Mouse (Mus musculus): ENCODE data around the gene Gm5447. TPM values are rescaled to one million over a fixed set of nuclear protein-coding genes. Genes with fewer than 3 reads are reported as not detected.

Gm5447 gene
- polyA plus RNA-seq, 1 experiment from 2014 or later = 0.08 TPM

DNA sequence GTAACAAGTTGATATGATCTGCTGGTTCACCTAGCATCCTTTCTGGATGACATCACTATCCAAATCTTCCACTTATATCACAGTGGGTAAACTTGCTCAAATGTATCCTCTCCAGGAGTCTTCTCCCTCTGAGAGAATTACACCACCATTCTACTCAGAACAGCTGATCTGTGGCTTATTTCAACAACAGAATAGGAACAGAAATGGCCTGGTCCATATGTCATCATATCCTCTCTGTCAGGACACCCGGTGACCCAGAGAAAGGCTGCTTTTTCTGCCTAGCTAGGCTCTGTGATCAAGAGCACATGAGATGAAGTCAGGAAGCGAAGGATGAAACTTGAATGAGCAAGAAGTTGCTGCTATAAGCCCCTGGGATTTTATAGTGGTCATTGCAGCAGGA lies 13.7 kb downstream of the Gm5447 start:
- no peak for ATAC-seq (ENCODE audit: insufficient number of reproducible peaks, low FRiP score, low TSS enrichment, low read depth)
- Histone ChIP-seq H3K9ac (no peak overlapping the region), H3K36me3 (no peaks in the 10 kb centered on the region), H3K27me3 (peaks cover 11% of the 10 kb centered on the region), H3K4me1 (peaks cover 13% of the 10 kb centered on the region), H3K9me3 (no peaks in the 10 kb centered on the region), H3K27ac (no peak overlapping the region), H3K4me3 (no peak overlapping the region), H3K4me2 (no peak overlapping the region)
- 84% methylated on average over 2 of the region's 2 CpGs for WGBS

DNA sequence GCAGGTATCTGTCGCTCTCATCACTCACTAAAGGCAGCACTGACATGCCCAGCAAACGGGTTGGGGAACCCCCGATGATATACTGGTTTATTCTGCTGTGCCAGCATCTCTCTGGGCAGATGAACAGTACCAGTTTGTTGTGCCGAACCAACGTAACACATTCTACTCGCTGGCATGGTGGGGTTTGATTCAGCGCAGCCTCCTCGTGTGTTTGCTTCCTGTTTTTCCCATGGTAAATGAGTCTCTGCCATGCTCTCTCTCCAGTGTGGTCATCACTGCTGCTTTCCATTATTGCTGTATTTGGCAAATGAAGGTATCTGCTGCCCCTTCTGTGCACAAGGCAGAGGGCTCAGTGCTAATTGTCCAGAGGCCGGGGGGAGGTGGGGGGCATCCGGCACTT lies 15.7 kb downstream of the Gm5447 start:
- no peak for ATAC-seq (ENCODE audit: insufficient number of reproducible peaks, low FRiP score, low TSS enrichment, low read depth)
- H3K4me1 ChIP-seq = peaks cover 13% of the 10 kb centered on the region
- no peak overlapping the region for H3K4me2 ChIP-seq

GRCm38 (mm10) chr13:30990233-30990632 lies 16.2 kb downstream of the Gm5447 start:
- Histone ChIP-seq H3K9ac (no peak overlapping the region), H3K9me3 (no peaks in the 10 kb centered on the region), H3K4me1 (peaks cover 13% of the 10 kb centered on the region), H3K4me3 (no peak overlapping the region), H3K27me3 (peaks cover 11% of the 10 kb centered on the region), H3K36me3 (no peaks in the 10 kb centered on the region), H3K27ac (no peak overlapping the region), H3K4me2 (no peak overlapping the region)
- whole genome bisulfite sequencing = 70% methylated on average over 9 of the region's 9 CpGs
- no peak for ATAC-seq (ENCODE audit: insufficient number of reproducible peaks, low FRiP score, low TSS enrichment, low read depth)

More for the DNA sequence above, 15.7 kb downstream of the Gm5447 start:
- 82% methylated on average over 10 of the region's 10 CpGs for WGBS
- peaks cover 11% of the 10 kb centered on the region for H3K27me3 ChIP-seq
- H3K9ac ChIP-seq = no peak overlapping the region
- no peak overlapping the region for H3K27ac ChIP-seq
- no peaks in the 10 kb centered on the region for H3K9me3 ChIP-seq
- H3K36me3 ChIP-seq = no peaks in the 10 kb centered on the region
- no peak overlapping the region for H3K4me3 ChIP-seq

GRCm38 (mm10) chr13:30993819-30994218 lies 19.8 kb downstream of the Gm5447 start:
- Histone ChIP-seq H3K9ac (no peak overlapping the region), H3K9me3 (no peaks in the 10 kb centered on the region), H3K27me3 (peaks cover 6% of the 10 kb centered on the region; the same call in 1 of the 2 replicates), H3K4me2 (no peak overlapping the region), H3K27ac (no peak overlapping the region), H3K36me3 (no peaks in the 10 kb centered on the region), H3K4me1 (no peaks in the 10 kb centered on the region), H3K4me3 (no peak overlapping the region)
- no peak for ATAC-seq (ENCODE audit: insufficient number of reproducible peaks, low FRiP score, low TSS enrichment, low read depth)
- 33% methylated on average over 3 of the region's 3 CpGs for WGBS

GRCm38 (mm10) chr13:30994249-30994858 lies 20.4 kb downstream of the Gm5447 start:
- H3K27ac ChIP-seq = no peak overlapping the region
- H3K4me1 ChIP-seq = no peaks in the 10 kb centered on the region
- no peaks in the 10 kb centered on the region for H3K36me3 ChIP-seq
- 71% methylated on average over 6 of the region's 6 CpGs for WGBS
- H3K4me3 ChIP-seq = no peak overlapping the region
- peaks cover 6% of the 10 kb centered on the region; the same call in 1 of the 2 replicates for H3K27me3 ChIP-seq
- no peak overlapping the region for H3K4me2 ChIP-seq
- ATAC-seq (ENCODE audit: insufficient number of reproducible peaks, low FRiP score, low TSS enrichment, low read depth) = no peak
- no peak overlapping the region for H3K9ac ChIP-seq
- no peaks in the 10 kb centered on the region for H3K9me3 ChIP-seq

- no peaks in the 10 kb centered on the region for H3K36me3 ChIP-seq
- WGBS = 75% methylated on average over 8 of the region's 8 CpGs
- no peaks in the 10 kb centered on the region for H3K9me3 ChIP-seq
- no peak overlapping the region for H3K27ac ChIP-seq
- H3K4me2 ChIP-seq = no peak overlapping the region
- H3K9ac ChIP-seq = no peak overlapping the region
- no peaks in the 10 kb centered on the region; the same call in 1 of the 2 replicates for H3K27me3 ChIP-seq
- ATAC-seq (ENCODE audit: insufficient number of reproducible peaks, low FRiP score, low TSS enrichment, low read depth) = no peak
- H3K4me3 ChIP-seq = no peak overlapping the region
- H3K4me1 ChIP-seq = no peaks in the 10 kb centered on the region
Measured at GRCm38 (mm10) chr13:30997526-30998253, 23.7 kb downstream of the Gm5447 start.

DNA sequence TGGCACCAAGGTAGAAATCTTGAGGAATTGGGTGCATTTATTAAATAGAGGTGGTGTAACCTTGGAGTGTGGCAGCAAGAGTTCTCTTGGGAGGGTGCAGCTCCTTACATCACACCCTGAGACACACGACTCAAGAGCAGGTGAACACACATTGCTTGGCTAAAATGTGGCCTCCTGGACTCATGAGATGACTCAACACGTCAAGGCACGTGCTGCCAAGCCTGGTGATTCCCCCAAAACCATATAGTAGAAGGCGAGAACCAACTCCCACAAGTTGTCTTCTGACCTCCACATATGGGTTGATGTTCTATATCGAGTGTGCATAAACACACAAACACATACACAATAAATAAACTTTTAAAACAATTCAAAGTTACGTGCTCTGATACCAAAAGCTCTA lies 25.8 kb downstream of the Gm5447 start:
- Histone ChIP-seq H3K36me3 (no peaks in the 10 kb centered on the region), H3K27me3 (no peaks in the 10 kb centered on the region; the same call in 1 of the 2 replicates), H3K27ac (no peak overlapping the region), H3K9me3 (no peaks in the 10 kb centered on the region), H3K4me3 (no peak overlapping the region), H3K9ac (no peak overlapping the region), H3K4me2 (no peak overlapping the region), H3K4me1 (peaks cover 3% of the 10 kb centered on the region; the same call in 1 of the 2 replicates)
- ATAC-seq (ENCODE audit: insufficient number of reproducible peaks, low FRiP score, low TSS enrichment, low read depth) = no peak
- 78% methylated on average over 6 of the region's 6 CpGs for WGBS

DNA sequence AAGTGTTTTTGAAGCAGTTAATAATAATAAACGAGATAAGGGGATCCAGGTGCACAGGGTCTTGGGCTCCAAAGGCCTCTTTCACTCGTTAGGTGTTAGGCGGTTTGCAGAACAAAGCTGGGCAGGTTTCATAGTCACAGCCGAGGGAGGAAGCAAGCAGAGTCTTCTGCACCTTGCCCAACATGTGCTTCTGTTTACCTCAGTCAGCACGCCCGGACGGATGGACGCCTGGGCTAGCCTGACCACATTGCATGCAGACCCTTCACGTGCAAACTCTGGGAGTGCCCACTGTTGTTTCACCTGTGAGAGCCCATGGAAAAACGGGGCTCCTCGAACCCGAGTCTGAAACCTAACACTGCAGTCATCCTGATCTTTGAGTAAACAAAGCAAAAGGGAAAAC lies 30.5 kb downstream of the Gm5447 start:
- no peaks in the 10 kb centered on the region for H3K36me3 ChIP-seq
- H3K9ac ChIP-seq = no peak overlapping the region
- peaks cover 3% of the 10 kb centered on the region; the same call in 1 of the 2 replicates for H3K4me1 ChIP-seq
- H3K27me3 ChIP-seq = no peaks in the 10 kb centered on the region
- no peaks in the 10 kb centered on the region for H3K9me3 ChIP-seq
- no peak overlapping the region for H3K4me2 ChIP-seq
- H3K27ac ChIP-seq = no peak overlapping the region
- H3K4me3 ChIP-seq = no peak overlapping the region
- no peak for ATAC-seq (ENCODE audit: insufficient number of reproducible peaks, low FRiP score, low TSS enrichment, low read depth)
- WGBS = 29% methylated on average over 12 of the region's 12 CpGs

DNA sequence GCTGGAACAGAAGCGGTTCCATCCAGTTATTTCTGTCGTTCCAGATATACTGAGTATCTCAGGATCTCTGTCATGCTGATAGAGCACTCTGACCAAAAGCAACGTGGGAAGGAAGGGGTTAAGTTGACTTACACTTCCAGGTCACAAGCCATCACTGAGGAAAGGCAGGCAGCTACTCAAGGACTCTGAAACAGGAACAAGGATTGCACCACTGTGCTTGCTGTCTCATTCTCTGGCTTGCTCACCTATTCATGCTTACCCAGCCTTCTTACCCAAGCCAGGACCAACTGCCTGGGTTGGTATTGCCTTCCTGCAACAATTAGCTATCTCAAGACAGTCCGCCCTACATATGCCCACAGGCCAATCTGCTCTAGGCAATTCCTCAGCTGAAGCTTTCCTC lies 31.0 kb downstream of the Gm5447 start:
- H3K27ac ChIP-seq = no peak overlapping the region
- H3K4me1 ChIP-seq = peaks cover 3% of the 10 kb centered on the region; the same call in 1 of the 2 replicates
- no peak for ATAC-seq (ENCODE audit: insufficient number of reproducible peaks, low FRiP score, low TSS enrichment, low read depth)
- no peaks in the 10 kb centered on the region for H3K27me3 ChIP-seq
- no peaks in the 10 kb centered on the region for H3K9me3 ChIP-seq
- no peak overlapping the region for H3K9ac ChIP-seq
- 64% methylated on average over 4 of the region's 4 CpGs for WGBS
- no peaks in the 10 kb centered on the region for H3K36me3 ChIP-seq
- H3K4me3 ChIP-seq = no peak overlapping the region
- no peak overlapping the region for H3K4me2 ChIP-seq

DNA sequence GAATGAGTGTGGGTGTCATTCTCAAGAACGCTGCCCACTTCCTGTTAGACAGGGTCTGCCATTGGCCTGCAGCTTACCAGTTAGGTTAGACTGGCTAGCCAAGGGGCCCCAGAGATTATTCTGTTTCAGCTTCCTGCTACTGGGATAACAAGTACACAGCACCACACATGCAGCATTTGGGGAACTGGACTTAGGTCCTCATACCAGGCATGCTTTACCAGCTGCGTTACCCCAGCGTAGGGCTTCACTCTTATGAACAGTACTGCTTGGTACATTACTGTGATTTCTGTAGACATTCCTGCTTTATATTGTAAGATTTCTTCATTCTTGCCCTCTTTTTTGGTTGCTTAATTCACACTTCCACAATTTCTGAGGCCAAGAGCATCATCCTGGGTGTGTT lies 43.5 kb downstream of the Gm5447 start:
- Histone ChIP-seq H3K9me3 (no peaks in the 10 kb centered on the region), H3K27me3 (no peaks in the 10 kb centered on the region), H3K9ac (no peak overlapping the region), H3K4me1 (no peaks in the 10 kb centered on the region), H3K4me3 (no peak overlapping the region), H3K36me3 (no peaks in the 10 kb centered on the region), H3K4me2 (no peak overlapping the region), H3K27ac (no peak overlapping the region)
- 83% methylated on average over 3 of the region's 3 CpGs for WGBS
- no peak for ATAC-seq (ENCODE audit: insufficient number of reproducible peaks, low FRiP score, low TSS enrichment, low read depth)

- Histone ChIP-seq H3K4me2 (no peak overlapping the region), H3K4me3 (no peak overlapping the region), H3K9ac (no peak overlapping the region), H3K4me1 (no peaks in the 10 kb centered on the region), H3K36me3 (no peaks in the 10 kb centered on the region), H3K9me3 (no peaks in the 10 kb centered on the region), H3K27ac (no peak overlapping the region), H3K27me3 (no peaks in the 10 kb centered on the region)
- 46% methylated on average over 4 of the region's 4 CpGs for whole genome bisulfite sequencing
- no peak for ATAC-seq (ENCODE audit: insufficient number of reproducible peaks, low FRiP score, low TSS enrichment, low read depth)
Measured at GRCm38 (mm10) chr13:31021514-31021913, 47.5 kb downstream of the Gm5447 start.

GRCm38 (mm10) chr13:31021927-31022326 lies 47.9 kb downstream of the Gm5447 start:
- H3K9me3 ChIP-seq = no peaks in the 10 kb centered on the region
- H3K9ac ChIP-seq = no peak overlapping the region
- H3K4me3 ChIP-seq = no peak overlapping the region
- H3K4me1 ChIP-seq = no peaks in the 10 kb centered on the region
- no peak overlapping the region for H3K27ac ChIP-seq
- H3K4me2 ChIP-seq = no peak overlapping the region
- 28% methylated on average over 6 of the region's 6 CpGs for WGBS
- H3K36me3 ChIP-seq = no peaks in the 10 kb centered on the region
- no peaks in the 10 kb centered on the region for H3K27me3 ChIP-seq
- no peak for ATAC-seq (ENCODE audit: insufficient number of reproducible peaks, low FRiP score, low TSS enrichment, low read depth)

Measured in limb, embryonic 15.5 days (tissue).